Mouse (Mus musculus) gastrocnemius, postnatal 10 days (tissue): ENCODE results near the gene Abcc4. TPM values are rescaled to one million over a fixed set of nuclear protein-coding genes. Genes with fewer than 3 reads are reported as not detected.

Experiments used
- DNase-seq: peaks from one replicate; pipeline ENCODE4 v3.0.0; 2021; ENCODE audit warnings: mixed read lengths
- long read RNA-seq, 2 experiments: library from polyadenylated mRNA; stranded (forward); transcript quantifications; one replicate each; pipeline ENCODE4 v2.0.0; 2021
- total RNA-seq, 2 experiments: library from RNA; stranded (reverse); gene quantifications; 2 replicates each; pipeline ENCODE4 v1.2.3; 2021

Abcc4 gene
- total RNA-seq: 1 to 10 TPM; 3.8 to 4.8 TPM
- long read RNA-seq, experiment 1, full-length matches to known transcripts: 2 of 5 reads
- long read RNA-seq, experiment 1, partial matches to known transcripts: 2 of 5 reads
- long read RNA-seq, experiment 1, other reads (novel, unspliced or antisense): 1 of 5 reads
- long read RNA-seq, experiment 2, full-length matches to known transcripts: 3 of 5 reads
- long read RNA-seq, experiment 2, partial matches to known transcripts: 0 of 5 reads
- long read RNA-seq, experiment 2, other reads (novel, unspliced or antisense): 2 of 5 reads

DNA sequence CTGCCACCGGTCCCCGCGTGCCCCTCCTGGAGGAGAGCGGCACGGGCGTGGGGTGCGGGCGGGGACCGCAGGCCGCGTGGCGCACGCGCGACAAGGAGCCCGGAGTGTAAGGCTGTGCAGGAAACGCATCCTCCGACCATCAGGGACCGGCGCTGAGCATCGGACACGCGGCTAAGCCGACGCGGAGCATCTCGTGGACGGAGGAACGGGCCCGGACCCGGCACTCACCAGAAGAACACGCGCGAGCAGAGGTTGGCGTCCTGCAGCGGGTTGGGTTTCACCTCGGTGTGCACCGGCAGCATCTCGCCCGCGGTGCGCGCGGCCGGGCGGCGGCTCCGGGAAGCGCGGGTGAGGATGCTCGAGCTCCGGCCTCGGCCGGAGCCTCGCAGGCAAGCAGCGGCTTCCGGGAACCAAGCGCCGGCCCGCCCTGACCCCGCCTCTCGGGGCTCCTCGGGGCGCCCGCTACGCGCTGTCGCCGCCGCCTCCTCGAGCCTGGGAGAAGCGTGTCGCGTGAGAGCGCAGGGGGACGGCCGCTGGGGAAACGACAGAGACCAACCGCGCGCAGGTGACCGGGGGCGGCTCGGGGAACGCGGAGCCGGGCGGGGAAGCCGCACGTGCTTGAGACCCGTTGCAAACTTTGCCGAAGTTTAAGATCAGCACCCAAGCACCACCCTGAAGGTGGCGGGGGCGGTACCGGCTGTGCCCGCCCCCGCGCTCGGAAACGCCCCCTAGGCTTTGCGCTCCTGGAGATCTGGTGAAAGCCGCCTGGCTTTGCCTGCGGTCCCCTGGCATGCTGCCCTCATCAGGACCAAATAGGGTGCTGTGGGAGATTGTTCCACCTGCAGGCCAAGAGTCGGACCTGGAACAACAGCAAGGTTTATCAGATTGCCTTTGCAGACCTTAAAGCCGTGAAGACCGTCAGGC, at the start of gene Abcc4:
Abcc4 (minus strand) TSS at position 412 of the 924 bp plus-strand sequence.
- DNase-seq: peak; percentile 77

DNA sequence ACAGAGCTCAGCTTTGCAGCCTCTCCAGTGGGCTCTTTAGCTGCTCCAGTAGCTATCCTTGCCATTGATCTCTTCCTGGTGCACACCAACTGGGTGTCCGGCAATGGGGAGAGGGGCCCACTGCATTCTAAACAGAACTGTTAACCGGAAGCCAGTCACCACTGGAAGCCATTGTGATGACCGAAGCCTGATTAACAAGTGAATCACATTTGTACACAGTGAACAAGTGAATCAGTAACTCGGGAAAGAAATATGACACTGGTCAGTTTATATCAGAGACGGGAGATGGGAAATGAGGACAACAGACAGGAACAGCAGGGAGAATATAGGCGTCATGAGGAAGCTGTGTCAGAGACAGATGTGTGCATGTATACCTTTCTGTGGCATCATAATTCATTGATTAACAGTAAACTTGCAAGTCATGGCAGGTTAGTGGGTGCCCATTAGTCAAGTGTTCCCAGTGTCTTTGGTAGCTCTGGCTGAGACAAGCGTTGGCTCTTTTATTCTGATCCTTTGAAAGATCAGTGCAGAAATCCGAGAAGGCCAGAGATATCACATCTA, 45.3 kb upstream of the Abcc4 start:
- DNase-seq: no peak

DNA sequence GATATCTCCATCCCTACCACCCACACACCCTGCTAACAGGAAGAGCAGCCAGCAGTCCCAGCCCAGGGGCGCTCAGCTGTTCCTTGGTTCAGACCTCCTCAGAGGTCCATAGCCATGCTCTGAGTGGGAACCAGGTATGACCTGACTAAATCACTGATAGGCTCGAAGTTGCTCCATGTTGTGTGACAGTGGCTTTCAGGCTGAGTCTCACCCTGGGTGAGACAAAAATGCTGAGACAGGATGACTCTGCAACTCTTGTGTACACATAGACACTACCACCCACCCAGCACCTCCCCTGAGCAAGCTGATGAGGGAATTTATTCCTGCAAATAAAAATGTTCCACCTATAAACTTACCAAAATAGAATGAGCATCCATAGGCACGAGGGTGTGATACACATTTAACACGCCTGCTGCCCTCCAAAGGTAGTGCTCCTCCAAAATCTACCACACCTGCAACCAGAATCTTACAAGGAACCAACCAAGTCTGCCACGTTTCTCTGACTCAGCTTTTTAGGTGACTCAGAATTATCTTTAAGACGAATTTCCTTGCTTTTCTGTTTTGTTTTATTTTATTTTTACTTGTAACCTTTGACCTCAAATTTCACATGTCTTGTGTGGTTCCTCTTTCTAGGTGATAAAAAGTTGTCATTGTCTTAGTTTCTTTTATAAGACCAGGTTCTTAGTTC, 44.6 kb upstream of the Abcc4 start:
- DNase-seq: no peak

DNA sequence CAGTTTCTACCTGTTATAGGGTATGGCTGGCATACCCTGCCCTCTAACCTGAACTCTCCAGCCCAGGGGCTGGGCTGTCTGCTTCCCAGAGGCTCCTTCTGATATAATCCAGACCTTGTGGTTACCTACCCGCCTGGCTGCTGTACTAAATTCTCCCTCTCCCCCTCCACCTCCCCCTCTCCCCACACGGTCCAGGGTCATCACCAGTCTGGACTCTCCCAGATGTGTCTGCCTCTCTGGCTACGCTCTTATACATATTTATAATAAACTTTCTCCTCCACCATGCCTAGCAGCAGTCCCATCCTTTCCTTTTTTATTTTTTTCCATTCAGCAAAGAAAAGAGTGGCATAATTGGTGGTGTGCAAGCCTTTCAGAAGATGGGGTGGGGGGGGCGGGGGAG, 43.7 kb upstream of the Abcc4 start:
- DNase-seq: no peak

DNA sequence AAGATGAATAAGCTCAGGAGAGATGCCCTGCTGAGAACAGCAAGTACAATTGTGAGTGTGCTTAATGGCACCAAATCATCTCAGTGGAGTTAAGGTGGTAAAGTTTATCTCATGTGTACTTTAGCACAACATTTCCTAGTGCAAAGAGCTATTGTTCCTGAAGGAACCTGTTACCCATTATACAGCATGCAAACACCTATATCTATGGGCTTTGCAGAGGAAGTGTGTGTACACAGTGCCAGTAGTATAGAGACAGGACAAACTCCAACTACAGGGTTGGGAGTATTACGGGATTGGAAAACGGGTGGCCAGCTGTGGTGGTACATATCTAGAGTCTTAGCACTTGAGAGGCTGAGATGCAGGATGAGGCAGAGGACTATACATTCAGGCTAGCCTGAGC, 43.0 kb upstream of the Abcc4 start:
- no peak for DNase-seq

DNA sequence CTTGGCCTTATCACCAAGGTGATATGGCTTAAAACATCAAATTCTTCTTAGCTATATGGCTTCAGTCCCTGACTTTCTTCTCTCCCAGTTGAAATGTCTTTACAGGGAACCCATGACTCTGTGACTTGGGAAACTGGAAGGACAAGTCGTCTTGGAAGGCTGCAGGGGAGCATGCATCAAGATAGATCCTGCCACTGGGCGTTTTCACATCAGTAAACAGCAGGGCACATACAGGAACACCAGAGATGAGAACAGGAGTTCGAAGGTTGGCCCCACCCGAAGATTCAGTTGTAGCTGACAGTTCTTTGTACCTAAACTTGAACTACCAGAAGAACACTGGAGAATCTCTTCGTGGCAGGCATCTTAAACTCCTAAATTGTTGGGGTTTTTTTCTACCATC, 36.8 kb upstream of the Abcc4 start:
- no peak for DNase-seq

DNA sequence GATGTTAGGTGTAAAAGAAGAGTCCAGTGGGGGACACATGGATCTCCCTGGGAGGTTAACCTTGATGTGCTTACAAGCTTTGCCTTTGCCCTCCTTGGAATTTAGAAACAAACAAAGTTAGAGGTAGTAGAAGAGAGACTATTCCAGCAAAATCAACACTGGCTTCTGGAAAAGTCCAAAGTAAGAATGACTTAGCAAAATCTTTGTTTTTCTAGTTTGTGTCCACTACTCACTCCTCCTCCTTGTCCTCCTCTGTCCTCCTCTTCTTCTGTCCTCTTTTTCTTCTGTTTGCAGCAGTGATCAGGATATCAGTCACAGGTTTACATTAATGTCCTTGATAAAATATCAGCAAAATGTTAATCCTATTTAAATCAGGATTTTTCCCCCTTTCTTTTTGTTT, 35.8 kb upstream of the Abcc4 start:
- no peak for DNase-seq

DNA sequence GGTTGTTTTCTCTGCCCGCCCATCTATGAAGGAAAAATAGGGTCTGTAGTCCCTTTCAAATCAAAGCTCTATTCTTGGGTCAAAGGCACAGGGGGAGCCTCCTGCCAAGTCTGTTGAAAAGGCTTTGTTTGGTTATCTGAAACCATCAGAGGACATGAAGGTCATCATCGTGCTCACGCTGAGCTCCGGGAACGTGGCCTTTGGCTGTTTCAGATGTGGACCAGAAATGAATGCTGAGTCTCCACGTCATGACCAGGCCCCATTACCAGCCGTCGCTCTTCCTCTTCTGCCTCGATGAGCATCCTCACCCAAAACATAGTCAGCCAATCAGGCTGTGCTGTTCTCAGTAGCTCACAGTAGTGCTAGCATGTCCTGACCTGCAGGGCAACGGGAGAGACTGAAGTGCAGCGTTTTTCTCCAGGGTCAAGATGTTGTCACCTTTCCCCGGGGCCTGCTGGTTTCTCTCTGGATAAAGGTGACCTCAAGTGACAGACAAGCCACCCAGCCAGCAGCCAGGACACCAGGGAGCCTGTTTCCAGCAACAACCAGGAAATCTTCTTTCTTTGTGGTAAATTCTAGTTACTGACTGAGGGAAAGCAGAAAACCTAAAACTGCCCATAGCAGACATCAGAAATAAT, 31.4 kb upstream of the Abcc4 start:
- no peak for DNase-seq

DNA sequence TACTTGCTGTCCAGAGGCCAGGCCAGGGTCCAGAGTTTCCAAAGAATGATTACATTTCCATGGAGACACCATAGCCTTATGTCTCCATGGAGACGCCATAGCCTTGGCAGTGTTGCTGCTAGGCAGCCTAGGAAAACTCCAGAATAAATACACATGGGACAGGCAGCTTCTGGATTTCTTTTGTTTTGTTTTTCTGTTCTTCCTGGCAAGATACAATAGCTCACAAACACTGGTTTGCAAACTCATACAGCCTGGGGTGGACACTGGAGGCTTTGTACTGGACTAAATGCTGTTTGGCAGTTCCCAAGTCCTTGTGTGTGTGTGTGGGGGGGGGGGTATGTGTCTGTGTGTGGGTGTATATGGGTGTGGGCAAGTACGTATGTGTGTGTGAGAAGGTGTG, 29.1 kb upstream of the Abcc4 start:
- DNase-seq: no peak

DNA sequence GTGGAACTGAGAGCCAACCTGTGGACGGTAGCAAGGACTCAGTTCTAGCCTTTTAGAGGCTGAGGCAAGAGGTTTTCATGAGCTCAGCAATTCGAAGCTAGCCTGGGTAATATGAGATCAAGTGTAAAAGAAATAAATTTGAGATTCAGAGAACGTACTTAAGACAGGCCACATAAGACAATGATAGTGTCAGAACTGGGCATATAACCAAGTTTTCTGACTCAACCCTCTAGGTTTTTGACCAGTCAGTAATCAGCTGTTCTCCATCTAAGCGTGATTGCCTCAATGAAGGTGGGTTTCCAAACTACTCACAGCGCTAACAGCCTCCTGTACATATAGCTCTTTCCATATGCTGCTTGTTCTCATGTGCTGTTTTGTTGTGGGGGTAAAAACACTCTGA, 27.1 kb upstream of the Abcc4 start:
- no peak for DNase-seq

DNA sequence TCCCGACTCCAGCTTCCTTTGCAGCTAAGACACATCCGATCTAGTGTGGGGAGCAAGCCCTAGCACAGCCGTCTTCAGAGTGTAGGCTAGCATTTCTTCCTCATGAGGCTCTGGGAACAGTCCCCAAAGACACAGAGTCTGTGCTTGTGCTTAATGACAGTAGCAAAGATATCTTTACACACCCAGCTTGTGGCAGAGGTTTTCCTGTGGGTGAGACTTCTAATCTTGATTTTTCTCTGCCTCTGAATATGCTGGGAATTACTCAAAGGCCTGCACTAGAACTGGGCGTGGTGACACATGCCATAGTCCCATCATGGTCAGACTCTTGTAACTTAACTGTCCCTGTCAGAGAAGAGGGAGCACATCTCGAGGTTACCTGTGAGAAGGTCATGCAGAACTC, 24.6 kb upstream of the Abcc4 start:
- DNase-seq: no peak

DNA sequence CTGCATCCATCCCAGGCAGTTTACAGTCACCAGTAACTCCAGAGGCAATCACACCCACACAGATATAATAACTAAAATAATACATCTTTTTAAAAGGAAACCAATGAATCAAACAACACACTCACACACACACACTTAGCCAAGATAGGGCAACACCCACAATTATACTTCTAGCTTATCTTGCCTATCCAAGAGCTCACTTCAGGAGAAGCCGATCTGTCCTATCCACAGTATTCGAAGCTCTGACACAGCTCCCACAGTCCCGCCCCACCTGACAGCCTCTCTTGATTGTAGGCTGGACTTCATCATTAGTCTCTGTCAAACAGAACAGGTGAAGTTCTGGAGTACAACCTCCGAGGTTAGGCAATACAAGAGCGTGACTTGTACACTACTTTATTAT, 19.4 kb upstream of the Abcc4 start:
- DNase-seq: no peak

DNA sequence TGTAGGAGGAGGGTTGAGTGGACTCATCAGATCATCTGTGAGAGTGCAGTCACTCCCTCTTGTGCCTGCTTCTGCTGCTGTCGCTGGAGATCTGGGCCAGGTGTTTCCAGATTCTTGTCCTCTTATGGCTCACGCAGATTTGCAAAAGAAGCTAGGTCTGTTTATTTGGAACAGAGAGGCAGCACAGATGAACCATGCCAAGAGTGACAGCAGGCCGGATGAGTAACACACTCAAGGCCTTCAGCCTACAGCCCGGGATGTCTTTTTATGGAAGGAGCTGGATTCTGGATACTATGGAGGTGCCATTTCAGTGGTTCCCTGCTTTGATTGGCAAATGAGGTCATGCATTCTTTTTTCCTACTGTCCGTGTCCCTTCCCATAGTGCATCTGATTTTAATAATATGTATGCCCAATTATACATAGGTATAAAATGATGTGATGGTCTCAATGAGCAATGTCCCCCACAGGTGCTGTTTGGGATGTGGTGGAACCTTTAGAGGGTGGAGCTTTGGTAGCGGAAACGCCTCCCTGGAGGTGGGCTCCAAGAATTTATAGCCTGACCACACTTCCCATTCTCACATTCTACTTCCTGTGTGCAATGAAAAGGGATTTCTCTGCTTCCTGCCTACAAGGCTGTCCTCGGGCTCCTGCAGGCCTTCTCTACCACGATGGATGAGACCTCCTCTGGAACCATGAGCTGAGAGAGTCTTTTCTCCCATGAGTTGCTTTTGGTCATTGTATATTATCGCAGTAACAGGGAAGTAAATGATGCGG, 18.1 kb upstream of the Abcc4 start:
- no peak for DNase-seq

DNA sequence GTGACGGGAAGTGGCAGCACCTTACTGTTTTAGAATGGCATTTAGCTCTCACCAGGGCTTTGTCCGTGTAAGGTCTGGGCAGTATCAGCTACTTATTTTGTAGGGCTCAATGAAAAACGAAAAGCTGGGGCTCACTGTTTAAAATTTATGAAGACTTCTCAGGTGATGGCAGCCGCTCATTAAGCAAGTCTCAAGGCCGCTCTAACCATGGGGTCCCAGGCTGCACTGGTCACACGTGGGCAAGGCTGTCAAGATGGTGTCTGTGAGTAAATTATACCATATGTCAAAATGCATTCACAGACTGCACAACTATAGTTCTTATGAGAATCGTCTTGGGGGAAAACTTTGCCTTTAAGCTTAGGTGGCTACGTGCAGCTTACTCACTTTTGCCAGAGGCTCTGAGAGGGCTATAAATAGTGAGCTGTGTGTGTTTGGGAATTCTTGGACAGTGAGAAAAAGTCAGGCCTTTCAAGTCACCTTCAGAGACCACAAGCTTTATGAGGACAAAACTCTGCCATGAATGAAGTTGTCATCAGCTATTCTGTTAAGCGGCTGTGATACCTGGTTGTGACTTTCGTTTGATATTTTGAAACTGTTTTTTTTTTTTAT, 13.7 kb upstream of the Abcc4 start:
- DNase-seq: no peak

DNA sequence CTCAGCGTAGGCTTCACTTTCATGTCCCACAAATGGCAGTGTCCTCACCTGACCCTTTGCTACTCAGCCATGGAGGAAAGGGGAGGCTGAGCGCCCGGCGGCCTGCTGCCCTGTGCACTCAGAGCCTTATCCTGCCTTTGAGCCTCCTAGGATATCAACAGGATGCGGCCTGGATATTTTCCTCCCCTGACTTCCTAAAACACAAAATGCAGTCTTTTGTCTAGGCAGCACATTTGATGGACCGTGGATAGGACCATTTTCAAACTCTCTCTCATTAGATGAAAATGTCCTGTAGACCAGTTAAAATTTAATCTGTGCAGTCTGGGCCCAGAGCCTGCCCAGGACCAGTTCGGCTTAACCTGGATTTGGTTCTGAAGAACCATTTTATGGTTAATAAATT, 12.6 kb upstream of the Abcc4 start:
- no peak for DNase-seq

DNA sequence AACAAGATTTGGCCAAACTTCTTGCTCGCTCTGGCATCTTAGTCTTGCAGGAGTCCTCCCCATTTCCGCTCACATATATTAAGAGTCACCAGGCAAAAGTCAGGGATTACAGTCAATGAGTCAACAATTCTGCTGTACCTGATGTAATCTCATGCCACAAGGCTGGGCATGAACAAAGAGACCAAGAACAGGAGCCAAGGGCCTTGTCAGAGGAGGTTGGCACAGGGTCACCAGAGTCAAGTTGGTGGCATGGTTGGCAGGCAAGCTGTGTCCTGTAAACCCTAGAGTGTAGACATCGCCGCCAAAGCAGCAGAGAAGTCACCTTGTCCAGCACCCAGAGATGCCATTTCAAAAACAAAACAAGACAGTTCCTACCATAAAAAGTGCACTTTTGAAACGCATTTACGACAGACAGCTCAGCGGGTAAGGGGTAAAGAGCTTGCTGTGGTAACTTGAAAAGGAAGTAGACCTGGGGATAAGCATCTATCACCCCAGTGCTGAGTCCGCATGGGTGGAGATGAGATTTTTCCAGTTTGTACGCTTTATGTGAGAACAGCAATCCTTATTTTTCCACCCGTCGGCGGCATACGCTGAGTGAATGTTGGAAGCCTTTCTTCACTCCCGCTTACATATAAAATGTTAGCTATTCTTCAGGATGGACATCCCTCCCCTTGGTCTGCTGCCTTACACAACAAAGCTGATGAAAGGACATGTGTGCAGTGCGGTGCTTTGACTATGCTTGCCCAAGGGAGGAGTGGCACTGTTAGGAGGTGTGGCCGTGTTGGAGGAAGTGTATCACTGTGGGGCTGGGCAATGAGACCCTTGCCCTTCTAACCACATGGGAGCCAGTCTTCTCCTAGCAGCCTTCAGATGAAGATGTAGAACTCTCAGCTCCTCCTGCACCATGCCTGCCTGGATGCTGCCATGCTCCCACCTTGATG, 10.6 kb upstream of the Abcc4 start:
- no peak for DNase-seq

DNA sequence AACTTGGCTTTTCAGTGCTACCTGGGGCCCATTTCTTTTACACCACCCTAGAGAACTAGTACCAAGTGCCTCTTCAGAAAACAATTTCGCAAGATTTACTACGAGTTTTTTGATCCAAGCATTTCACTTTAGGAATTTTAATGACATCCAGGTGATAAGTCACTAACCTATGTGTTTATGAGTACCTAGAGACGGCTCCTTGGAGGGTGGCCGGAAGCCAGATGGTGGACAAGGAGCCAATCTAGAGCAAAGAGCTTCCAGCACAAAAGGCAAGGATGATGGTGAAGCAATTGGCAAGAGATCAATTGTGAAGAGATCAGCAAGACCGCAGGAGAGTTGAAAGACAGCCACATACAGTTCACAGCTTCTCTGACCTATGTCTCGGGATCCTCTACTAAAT, 8.7 kb upstream of the Abcc4 start:
- no peak for DNase-seq

DNA sequence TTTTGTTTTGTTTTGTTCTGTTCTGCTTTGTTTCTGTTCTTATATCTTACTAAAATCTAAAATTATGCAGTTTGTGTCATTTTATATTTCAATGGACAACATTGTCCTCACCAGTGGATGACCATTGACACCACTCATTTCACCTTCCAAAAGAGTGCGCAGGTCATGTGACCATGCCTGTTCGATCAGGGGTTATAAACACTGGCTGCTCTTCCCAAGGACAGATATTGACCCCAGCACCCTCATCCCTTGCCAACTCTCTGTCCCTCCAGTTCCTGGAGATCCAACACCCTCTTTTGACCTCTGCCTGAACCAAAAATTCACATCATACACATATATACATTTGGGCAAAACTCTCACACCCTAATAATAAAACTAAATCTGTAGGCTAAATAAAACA, 8.3 kb upstream of the Abcc4 start:
- no peak for DNase-seq

DNA sequence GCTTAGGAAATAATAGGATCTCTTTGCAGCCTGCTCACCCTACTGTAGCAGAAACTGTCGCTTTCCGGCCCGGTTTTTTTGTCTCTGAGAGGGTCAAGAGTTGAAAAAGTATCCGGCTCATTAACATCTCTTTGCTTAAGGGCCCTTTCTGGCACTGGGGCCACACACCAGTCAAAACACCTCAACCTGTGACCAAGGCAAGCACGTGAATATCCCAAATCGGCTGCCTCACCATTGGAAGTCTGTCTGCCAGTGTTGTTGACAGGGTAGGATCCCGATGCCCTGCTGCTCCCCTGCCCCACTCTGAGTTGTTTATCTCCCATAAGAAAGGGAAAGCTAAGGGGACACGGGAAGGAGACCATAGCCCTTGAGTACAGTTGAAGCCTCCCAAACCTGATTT, 7.8 kb upstream of the Abcc4 start:
- DNase-seq: no peak

DNA sequence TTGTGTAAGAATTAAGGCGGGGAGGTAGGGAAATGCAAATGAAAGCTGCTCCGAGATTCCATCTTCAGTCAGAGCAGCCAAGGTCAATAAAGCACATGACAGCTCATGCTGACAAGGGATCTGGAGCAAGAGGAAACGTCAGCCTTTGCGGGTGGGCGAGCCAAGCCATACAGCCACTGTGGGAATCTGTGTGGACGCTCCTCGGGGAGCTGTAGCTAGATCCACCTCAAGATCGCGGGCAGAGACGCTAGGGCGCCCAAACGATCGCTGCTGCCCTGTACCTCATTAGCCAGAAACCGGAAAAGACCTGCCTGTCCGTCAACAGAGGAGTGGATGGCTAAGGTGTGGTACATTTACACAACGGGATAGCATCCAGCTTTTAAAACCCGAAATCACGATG, 7.4 kb upstream of the Abcc4 start:
- no peak for DNase-seq
